Mouse (Mus musculus) large intestine, adult 2 months (tissue): ENCODE measurements at regions not wholly inside any gene's neighbourhood (a gene's known extent, or its start where the extent isn't known, plus 50 kb on each side); places are given as distances from the start of the nearest gene placed in this dataset.

Experiments
- DNase-seq: peaks from one replicate; pipeline ENCODE4 v3.0.0-alpha.2; 2012; ENCODE audit warnings: low read depth, low spot score
- WGBS: fragments of 180-500 bp; shearing (Covaris S2); methylation state at CpG from one replicate; pipeline ENCODE4 v1.1.7; 2018; 5-methylcytosine and 5-hydroxymethylcytosine counted together

- 32% methylated on average over 8 of the region's 8 CpGs for WGBS
- no peak for DNase-seq
These were observed 61.8 kb upstream of the Gm6657 start for GRCm38 (mm10) chr12:78132016-78132797.

GRCm38 (mm10) chr12:78133341-78133740, 60.7 kb upstream of the Gm6657 start:
- DNase-seq: no peak
- WGBS: 53% methylated on average over 9 of the region's 9 CpGs

- DNase-seq: no peak
- 52% methylated on average over 4 of the region's 4 CpGs for WGBS
These were observed 60.1 kb upstream of the Gm6657 start for GRCm38 (mm10) chr12:78133984-78134383.

- WGBS: 60% methylated on average over 3 of the region's 3 CpGs
- DNase-seq: no peak
These were observed 56.8 kb upstream of the Gm6657 start for GRCm38 (mm10) chr12:78137196-78137595.

GRCm38 (mm10) chr12:78138467-78138866, 55.6 kb upstream of the Gm6657 start:
- no peak for DNase-seq
- 92% methylated on average over 1 of the region's 1 CpGs for WGBS
